Comparison of ENCODE assay signal across 15 mouse cellular contexts in genomic region chr10:119706281-119706680, GRCm38 (mm10).
"Had no signal": no experiment of that assay in that cellular context is flagged by ENCODE, and none has a peak within 500 bp of the region (broad histone marks: within the 10 kb centered on the region; RNA-seq: fewer than 3 reads in every experiment).

No protein-coding gene starts in this region.

- H3K9ac ChIP-seq: liver, embryonic 13.5 days had no signal

- H3K36me3 ChIP-seq: liver, embryonic 13.5 days had no signal

- DNase-seq: kidney, adult 2 months; kidney, postnatal 25 days; layer of hippocampus, adult 9-11 months; liver, embryonic 13.5 days; lung, adult 2 months; lung, postnatal 14 days; lung, postnatal 4 days; midbrain, embryonic 14.5 days; right cerebral cortex, postnatal 4 days; thymus, postnatal 36 days had no signal

- H3K4me2 ChIP-seq: liver, embryonic 13.5 days; midbrain, embryonic 11.5 days had no signal

- H3K4me3 ChIP-seq: layer of hippocampus, adult 2 months; liver, embryonic 13.5 days had no signal

- H3K27ac ChIP-seq: kidney, postnatal 0 days; layer of hippocampus, adult 2 months; liver, embryonic 13.5 days; stomach, postnatal 0 days had no signal

- H3K9me3 ChIP-seq: liver, embryonic 13.5 days had no signal

- H3K4me1 ChIP-seq: liver, embryonic 13.5 days had no signal

- ATAC-seq: intestine, postnatal 0 days had no signal

- H3K27me3 ChIP-seq: liver, embryonic 13.5 days had no signal
